Mouse (Mus musculus) Patski (cell line): Measurements from ENCODE around the gene Zbtb38. TPM values are rescaled to one million over a fixed set of nuclear protein-coding genes. Genes with fewer than 3 reads are reported as not detected.
A peak's percentile ranks its signal among the peaks of the same experiment; 100 is the strongest.

Experiments used
- ATAC-seq: fragments of 100-300 bp; one replicate; pipeline ENCODE4 v1.8.0; 2021
- CTCF ChIA-PET: fragments of 350-600 bp; sonication (Branson Sonifier 250); formaldehyde crosslinking; loops from one replicate; lab custom pipeline; 2022; ENCODE audit warnings: inconsistent platforms; lab: Charles Lee
- POLR2A ChIA-PET: fragments of 350-600 bp; sonication (Branson Sonifier 250); formaldehyde crosslinking; loops from one replicate; lab custom pipeline; 2022; ENCODE audit warnings: antibody characterized with exemption, inconsistent platforms; lab: Charles Lee
- DNase-seq: peaks from one replicate; pipeline ENCODE4 v3.0.0-alpha.2; 2011; ENCODE audit warnings: low read depth, low spot score
- H3K27me3 ChIP-seq: fragments of 371-371 bp; one replicate; pipeline ENCODE4 v1.5.1; 2021
- CTCF ChIP-seq: fragments of 100-300 bp; IDR thresholded peaks from one replicate; pipeline ENCODE4 v1.5.1; 2021
- in situ Hi-C: fragments of 300-500 bp; cut with MboI; formaldehyde crosslinking; loops from 3 replicates; pipeline ENCODE4 v1.11.1; 2018; ENCODE audit warnings: low pct_unique_long_range_greater_than_20kb, mixed read lengths
- polyA plus RNA-seq: library from polyadenylated mRNA; unstranded; gene quantifications from one replicate; pipeline ENCODE4 v1.2.3, GENCODE M21; 2021

Gene Zbtb38
- polyA plus RNA-seq, 1 experiment from 2014 or later = 59.2 TPM

DNA sequence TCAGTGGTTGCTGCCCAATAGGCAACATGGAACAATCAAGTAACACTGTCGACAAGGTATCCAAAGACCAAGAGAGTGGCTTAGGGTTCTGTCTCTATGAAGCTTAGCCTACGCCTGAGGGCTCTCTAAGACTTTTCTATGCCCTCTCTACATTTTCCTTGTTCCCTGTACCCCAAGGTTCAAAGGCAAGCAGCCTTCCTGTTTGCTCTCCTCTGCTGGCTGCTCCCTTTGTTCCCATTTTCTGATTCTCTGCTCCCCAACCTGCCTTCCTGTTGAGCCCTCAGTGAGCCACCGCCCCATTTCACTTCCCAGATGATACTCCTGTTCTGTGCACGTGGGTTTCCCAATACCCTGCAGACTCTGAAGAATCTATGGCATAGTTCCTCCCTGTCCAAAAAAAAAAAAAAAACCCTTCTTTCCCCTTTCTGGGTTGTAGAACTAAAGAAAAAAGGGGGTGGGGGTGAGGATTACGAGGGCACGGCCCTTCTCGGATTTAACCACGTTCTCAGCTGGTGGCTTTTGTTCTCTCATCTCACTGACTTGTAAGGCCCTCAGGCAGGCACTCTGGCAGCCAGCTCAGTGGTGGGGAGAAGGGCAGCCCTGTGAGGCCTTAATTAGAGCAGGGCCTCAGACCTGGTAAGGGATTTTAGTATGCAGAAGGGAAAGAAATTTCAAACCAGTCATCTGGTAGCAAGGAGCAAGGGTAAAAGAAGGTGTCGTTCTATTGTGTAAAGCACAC lies 26.9 kb downstream of the Zbtb38 start:
- H3K27me3 ChIP-seq = no peaks in the 10 kb centered on the region
- DNase-seq = no peak
- CTCF ChIA-PET = no interaction called here
- TF ChIP-seq CTCF = no peak
- POLR2A ChIA-PET = interaction anchor here (0.7 kb wide), 1 partner anchor 220 kb away, joined by 5 read pairs; no protein-coding TSS in a partner anchor
- peak; percentile 57 for ATAC-seq
- in situ Hi-C loops = no loop called here

DNA sequence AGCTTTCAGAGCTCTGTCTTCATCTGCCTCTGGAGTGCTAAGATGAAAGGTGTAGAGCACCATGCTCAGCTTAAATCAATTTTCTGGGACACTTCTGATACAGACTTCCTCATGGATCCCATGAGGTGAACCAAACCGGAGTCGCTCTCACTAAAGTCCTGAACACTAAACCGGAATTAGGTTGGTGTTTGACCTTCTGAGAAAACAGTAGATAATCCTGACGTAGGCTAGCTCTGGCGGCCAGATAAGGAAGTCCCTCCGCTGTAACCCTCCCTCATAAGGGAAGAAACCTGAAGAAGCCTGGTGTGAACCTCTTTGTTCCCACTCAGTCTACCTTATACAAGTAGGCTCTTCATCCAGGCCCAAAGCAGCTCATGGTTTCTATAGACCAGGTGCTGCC lies 29.0 kb downstream of the Zbtb38 start:
- CTCF ChIA-PET = no interaction called here
- POLR2A ChIA-PET = interaction anchor here (1.0 kb wide), 1 partner anchor 31 kb away, joined by 3 read pairs; no protein-coding TSS in a partner anchor
- H3K27me3 ChIP-seq = no peaks in the 10 kb centered on the region
- no peak for TF ChIP-seq CTCF
- ATAC-seq (no peak), DNase-seq (no peak)
- in situ Hi-C loops = no loop called here

DNA sequence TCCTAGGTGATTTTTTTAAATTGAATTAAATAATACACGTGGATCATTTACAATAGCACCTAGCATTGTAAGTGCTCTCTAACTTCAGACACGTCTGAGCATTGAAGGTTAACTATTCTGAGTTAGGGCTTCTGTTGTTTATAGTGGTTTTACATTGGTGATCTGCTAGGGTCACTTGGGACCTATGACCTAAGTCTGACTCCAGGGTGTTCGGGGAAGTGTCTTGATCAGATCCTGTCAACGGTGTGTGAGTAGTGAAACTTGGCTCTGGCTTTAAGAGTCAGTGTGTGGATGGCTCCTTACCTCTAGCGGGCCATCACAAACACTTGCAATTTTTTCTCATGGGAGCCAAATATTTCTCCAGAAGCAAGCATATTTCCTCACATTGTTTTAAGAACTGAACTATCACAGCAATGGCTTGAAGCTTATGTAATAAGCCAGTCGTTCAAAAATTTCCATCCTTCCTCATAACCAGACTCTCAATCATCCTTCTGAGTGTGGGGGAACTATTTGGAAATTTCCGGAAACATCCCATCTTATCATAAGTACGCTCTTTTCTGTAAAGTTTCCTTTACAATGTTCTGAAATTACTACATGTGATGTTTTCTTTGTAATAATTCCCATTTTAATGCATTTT lies 31.4 kb downstream of the Zbtb38 start:
- CTCF ChIA-PET = interaction anchor here (0.8 to 1.2 kb wide), 2 partner anchors 22 to 97 kb away, joined by 3 to 4 read pairs; no protein-coding TSS in a partner anchor
- POLR2A ChIA-PET = no interaction called here
- no peak for TF ChIP-seq CTCF
- ATAC-seq (no peak), DNase-seq (no peak)
- no peaks in the 10 kb centered on the region for H3K27me3 ChIP-seq
- in situ Hi-C loops = no loop called here

DNA sequence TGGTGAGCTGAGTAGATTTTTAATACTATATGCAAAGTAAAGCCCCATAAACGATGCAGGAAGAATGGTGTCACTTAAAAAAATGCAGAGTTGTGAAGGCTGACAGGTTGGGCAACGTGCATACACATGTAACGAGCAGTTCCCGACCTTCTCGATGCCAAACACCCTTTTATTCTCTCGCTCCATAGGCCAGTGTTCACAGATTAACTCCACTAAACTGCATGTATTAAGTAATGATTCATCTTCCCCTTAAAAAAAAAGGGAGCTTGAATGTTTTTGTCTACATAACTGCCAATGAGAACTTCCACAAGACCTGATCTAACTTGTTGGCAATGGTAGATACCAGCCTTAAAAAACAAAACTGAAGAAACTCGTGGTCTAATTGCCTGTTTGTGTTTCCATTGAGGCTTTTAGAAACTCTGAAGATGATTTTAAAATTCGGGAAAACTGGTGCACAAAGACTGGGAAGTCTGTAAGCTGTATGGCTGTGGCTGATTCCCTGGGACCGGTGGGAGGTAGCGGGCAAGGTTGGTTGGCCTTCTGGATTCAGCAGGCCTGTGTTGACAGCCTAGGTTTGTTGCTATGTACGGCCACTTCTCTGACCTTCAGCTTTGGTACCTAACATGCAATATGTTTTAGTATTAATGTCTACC lies 32.0 kb downstream of the Zbtb38 start:
- DNase-seq = no peak
- POLR2A ChIA-PET = no interaction called here
- no peaks in the 10 kb centered on the region for H3K27me3 ChIP-seq
- CTCF ChIA-PET = interaction anchor here (0.8 to 1.2 kb wide), 2 partner anchors 22 to 98 kb away, joined by 3 to 4 read pairs; no protein-coding TSS in a partner anchor
- in situ Hi-C loops = no loop called here
- no peak for TF ChIP-seq CTCF
- ATAC-seq = no peak

DNA sequence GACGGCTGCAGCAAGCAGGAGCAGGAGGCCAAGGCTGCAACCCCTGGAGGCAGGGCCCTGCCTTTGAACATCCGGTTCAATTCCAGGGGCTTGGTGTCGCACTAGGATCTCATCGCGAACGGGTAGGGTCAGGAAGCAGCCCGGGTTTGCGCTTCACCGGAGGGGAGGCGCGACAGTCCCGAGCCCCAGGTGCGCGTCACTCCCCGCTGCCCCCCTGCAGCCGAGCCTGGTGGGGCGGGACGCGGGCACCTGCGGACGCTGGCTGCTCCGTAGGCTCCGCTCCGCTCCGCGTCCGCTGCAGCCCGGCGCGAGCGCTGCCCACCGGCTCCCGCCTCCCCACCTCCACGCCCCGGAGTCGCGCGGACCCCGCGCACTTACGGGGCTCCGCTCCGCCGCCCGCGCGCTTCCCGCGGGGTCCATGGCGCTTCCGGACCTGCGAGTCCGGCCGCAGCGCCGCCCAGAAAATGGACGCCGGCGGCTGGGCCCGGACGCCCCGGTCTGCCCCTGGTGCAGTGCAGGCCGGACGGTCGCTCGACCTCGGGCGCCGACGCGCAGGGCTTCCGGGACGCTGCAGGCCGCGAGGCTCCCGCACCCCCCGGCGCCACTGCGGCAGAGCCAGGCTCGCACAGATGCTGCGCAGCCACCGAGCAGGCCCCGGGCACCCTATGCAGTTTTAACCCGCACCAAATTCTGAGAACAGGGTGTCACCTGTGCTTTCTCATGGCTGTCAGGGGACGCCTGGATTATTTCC lies 33.0 kb downstream of the Zbtb38 start:
- CTCF ChIA-PET = interaction anchor here (1.2 kb wide), 1 partner anchor 99 kb away, joined by 4 read pairs; no protein-coding TSS in a partner anchor
- ATAC-seq (peak; percentile 48), DNase-seq (no peak)
- in situ Hi-C loops = no loop called here
- POLR2A ChIA-PET = interaction anchor here (1.0 kb wide), 1 partner anchor 9 kb away, joined by 3 read pairs; no protein-coding TSS in a partner anchor
- H3K27me3 ChIP-seq = no peaks in the 10 kb centered on the region
- TF ChIP-seq CTCF = no peak

DNA sequence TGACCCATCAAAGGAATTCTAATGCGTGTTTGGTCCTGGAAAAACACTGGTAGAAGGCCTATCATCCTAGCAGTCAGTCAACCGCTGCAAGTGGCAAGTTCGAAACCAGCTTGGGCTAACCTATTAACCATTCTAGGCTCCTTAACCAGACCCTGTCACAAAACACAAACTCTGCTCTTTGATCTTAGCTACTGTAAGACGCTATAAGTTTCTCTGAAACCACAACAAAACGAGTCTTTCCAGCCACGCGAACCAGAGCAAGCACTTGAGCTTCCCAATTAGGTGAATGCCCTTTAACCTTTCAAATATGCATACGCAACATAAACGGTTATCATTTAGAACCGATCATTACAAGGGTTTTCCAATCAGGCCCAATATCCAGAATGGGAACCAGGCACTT lies 33.7 kb downstream of the Zbtb38 start:
- ATAC-seq = no peak
- TF ChIP-seq CTCF = no peak
- ChIA-PET POLR2A (interaction anchor here (1.0 kb wide), 1 partner anchor 9 kb away, joined by 3 read pairs; no protein-coding TSS in a partner anchor), CTCF (no interaction called here)
- in situ Hi-C loops = no loop called here
- no peaks in the 10 kb centered on the region for H3K27me3 ChIP-seq
- no peak for DNase-seq

DNA sequence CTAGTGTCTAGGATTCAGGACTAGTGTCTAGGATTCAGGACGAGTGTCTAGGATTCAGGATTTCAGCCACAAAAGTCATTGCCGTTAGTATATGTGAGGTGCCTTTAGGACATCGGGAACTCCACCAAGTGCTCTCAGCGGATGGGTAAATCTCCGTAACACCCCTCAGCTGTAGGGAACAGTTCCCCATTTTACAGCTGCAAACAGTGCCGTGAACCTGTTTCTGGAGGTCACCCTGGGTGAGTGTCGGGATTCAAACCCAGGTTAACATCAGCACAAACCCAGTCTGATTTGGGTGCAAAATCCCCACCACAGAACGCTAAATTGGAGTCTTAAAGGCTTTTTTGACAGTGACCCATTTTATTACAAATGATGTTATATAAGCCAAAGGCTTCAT lies 34.2 kb downstream of the Zbtb38 start:
- in situ Hi-C loops = no loop called here
- no peak for DNase-seq
- CTCF ChIA-PET = no interaction called here

DNA sequence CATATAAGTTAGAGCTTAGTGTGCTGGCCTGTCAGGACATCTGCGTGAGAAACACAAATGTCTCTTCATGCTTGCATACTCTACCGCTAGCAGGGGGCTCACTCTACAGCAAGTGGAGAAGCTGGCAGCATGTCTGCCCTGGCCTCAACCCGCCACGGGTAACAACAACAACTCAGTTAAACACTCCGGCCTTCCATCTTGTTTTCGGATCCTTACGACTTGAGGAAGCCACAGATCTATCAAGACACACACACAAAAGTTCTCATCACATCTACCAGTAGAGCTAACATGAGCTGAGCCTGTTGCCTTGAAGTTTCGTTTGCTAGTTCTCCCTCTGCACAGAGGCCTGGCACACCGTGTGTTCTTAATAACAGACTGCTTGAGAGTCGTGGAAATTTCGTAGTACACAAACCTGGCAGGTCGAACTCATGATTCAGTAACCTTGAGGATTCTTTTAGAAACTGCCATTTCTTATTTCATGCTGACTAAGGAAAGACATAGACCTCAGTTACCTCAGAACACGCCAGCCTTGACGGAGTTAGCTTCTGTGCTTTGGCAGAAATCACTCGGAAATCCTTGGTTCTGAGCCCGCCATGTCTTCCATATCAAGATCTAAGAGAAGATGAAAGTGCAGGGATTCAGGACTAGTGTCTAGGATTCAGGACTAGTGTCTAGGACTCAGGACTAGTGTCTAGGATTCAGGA lies 34.8 kb downstream of the Zbtb38 start:
- ChIA-PET POLR2A (no interaction called here), CTCF (interaction anchor here (0.6 kb wide), 1 partner anchor 101 kb away, joined by 3 read pairs; no protein-coding TSS in a partner anchor)
- H3K27me3 ChIP-seq = no peaks in the 10 kb centered on the region
- DNase-seq (no peak), ATAC-seq (no peak)
- no peak for TF ChIP-seq CTCF
- in situ Hi-C loops = no loop called here

More for the DNA sequence above, 34.2 kb downstream of the Zbtb38 start:
- POLR2A ChIA-PET = interaction anchor here (1.0 kb wide), 1 partner anchor 10 kb away, joined by 3 read pairs; no protein-coding TSS in a partner anchor
- no peak for ATAC-seq
- TF ChIP-seq CTCF = no peak
- no peaks in the 10 kb centered on the region for H3K27me3 ChIP-seq

DNA sequence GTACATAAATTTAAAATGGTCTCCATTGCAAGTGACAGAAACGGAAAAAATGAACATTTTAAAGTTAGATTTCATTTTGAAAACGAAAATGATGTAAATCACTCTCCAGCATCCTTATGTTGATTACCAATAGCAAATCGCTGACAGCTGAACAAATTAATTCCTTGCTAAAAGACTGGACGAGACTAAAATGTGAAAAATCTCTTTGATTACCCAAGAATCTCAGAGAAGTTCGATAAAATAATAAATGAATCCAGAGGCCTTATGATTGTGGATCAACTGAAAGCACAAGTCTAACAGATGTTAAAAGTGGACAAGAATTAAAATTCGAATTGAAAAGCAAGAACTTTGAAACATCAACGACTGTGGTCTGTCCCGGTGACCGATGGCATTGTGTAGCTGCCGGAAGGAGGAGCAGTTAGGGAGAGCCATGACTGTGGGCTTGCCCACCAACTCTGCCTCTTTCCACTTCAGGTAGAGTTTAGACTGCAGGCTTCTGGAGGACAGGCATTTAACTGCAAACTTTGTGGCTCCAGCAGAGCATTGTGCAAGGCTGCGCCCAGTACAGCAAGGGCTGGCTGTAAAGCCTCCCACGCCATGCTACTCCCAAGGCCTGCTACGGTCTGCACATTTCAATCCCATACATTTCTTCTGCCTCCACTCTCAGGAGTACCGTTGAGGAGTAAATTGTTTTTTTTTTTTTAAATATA lies 35.7 kb downstream of the Zbtb38 start:
- in situ Hi-C loops = no loop called here
- ChIA-PET CTCF (interaction anchor here (0.6 kb wide), 1 partner anchor 100 kb away, joined by 3 read pairs; no protein-coding TSS in a partner anchor), POLR2A (no interaction called here)
- no peak for ATAC-seq
- no peaks in the 10 kb centered on the region for H3K27me3 ChIP-seq
- TF ChIP-seq CTCF = no peak
- no peak for DNase-seq
